Mouse (Mus musculus): Measurements from ENCODE around the gene Twist2.

GRCm38 (mm10) chr1:91758143-91758542 is 43.1 kb upstream of the Twist2 start:
- no peak for TF ChIP-seq POLR2A (IDR thresholded peaks at IDR 0.05; ENCODE audit: extremely low read depth, insufficient read depth, low read length)
- TF ChIP-seq CTCF (IDR thresholded peaks at IDR 0.05; ENCODE audit: extremely low read depth, insufficient read depth, low read length) = no peak

All from cortical plate, adult 2 months (tissue).